Mouse (Mus musculus) right cerebral cortex, postnatal 4 days (tissue): ENCODE measurements around the gene Tmem88b.
A peak's percentile ranks its signal among the peaks of the same experiment; 100 is the strongest.

Experiments
- DNase-seq: peaks from one replicate; pipeline ENCODE4 v3.0.0-alpha.2; 2022

Gene Tmem88b

GRCm38 (mm10) chr4:155788300-155788699, 2.6 kb upstream of the Tmem88b start:
- DNase-seq = no peak

GRCm38 (mm10) chr4:155785246-155785645, 428 bp downstream of the Tmem88b start:
- DNase-seq = no peak

DNA sequence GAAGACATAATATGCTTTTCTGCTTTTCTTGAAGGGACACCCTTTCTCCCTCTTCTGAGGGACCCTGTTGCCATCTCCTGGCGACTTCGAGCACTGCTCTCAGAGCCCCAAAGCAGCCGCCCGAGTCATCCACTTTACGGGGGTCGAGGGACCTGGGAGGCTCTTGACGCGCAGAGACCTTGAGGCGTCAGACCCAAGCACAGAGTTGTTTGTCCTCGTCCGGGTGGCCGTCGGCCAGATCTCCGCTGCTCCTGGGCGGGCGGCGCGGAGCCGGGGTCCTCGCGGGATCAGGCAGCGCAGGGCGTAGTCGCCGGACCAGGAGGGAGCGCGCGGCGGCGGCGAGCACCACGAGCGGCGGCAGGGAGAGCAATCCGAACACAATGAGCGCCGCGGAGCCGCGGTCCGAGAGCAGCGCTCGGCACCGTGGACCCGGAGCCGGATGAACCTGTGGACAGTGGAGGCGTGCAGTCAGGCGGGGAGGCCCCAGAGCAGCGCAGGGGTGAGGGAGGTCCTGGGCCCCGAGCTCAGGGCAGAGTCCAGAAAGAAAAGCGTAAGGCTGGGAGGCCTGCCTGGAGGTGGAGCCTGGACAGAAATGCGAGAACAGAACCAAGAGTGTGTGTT, 1.5 kb downstream of the Tmem88b start:
- peak; percentile 75 for DNase-seq

DNA sequence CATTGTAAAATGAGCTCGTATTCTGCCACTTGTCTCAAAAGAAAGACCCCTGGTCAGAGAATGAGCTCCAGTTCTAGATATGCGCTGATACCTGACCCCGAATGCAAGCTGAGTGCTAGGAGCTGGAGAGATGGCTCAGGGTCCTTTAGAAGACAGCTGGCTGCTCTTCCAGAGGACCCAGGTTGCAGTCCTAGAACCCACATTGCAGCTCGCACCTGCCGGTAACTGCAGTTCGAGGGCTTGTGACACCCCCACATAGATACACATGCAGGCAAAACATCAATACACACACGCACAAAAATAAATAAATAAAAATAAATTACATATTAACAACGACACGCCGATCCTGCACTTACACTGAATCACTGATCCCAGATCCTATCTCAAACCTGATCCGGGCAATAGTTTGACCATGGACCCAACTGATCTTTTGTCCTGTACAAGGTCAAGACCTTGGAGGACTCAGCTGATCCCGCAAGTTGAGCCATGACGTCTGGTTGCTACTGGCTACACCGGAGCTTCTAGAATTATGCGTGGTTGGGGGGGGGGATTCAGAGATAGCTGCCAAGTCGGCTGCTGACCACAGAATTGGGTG, 2.1 kb downstream of the Tmem88b start:
- no peak for DNase-seq

DNA sequence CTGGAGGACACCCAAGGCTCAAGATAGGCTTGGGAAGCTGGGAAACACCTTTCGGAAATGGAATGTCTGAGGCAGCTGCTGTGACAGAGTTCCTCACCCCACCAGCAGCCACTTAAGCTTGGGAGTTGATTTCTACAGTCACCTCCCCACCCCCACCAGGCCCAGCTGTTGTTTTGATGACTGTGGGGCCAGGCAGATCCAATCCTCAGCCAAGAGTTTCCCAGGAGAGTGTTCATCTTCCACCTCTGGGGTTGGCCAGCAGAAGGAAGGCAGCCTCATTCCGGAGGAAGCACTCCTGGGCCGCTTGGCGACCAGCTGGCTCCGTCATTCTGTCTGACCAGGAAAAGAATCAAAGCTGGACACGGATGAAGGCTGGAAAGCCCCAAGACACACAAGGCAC, 4.8 kb downstream of the Tmem88b start:
- DNase-seq = no peak

DNA sequence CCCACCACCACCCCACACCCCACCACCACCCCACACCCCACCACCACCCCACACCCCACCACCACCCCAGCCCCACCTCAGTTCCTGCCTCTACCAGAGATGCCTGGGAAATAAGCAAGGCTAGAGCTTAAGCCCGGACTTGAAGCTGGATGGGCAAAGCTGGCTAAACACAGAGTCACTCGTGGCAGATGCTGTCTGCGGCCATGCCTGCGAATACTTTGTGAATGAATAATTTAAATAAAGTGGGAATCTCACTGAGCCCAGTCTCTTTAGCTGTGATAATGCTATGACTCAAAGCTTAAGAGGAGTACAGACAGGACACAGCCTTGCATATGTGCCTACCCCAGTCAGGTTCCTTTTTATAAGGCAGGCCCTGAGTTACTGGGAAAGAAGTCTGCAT, 6.2 kb downstream of the Tmem88b start:
- no peak for DNase-seq

DNA sequence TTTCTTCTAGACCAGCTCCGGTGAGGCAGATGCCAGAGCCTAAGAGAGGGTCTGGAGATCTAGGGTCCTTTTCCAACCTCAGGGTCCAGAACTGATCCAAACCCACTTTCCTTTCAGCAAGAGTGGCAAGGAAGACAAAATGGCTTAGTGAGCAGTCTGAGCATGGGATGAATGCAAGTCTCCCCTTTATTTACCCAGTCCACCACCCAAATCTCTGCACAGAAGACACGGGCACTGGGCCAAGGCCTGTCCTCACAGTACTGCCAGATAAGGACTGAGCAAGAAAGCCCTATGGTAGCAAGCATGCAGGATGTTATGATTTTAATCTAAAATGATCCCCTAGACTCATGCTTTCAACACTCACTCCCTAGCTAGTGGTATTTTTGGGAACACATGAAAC, 7.9 kb downstream of the Tmem88b start:
- peak; percentile 27 for DNase-seq

- DNase-seq = no peak
Measured at GRCm38 (mm10) chr4:155776704-155777335, 8.9 kb downstream of the Tmem88b start.

GRCm38 (mm10) chr4:155775855-155776254, 9.8 kb downstream of the Tmem88b start:
- peak; percentile 26 for DNase-seq

- peak; percentile 51 for DNase-seq
Measured at GRCm38 (mm10) chr4:155774971-155775740, 10.5 kb downstream of the Tmem88b start.

DNA sequence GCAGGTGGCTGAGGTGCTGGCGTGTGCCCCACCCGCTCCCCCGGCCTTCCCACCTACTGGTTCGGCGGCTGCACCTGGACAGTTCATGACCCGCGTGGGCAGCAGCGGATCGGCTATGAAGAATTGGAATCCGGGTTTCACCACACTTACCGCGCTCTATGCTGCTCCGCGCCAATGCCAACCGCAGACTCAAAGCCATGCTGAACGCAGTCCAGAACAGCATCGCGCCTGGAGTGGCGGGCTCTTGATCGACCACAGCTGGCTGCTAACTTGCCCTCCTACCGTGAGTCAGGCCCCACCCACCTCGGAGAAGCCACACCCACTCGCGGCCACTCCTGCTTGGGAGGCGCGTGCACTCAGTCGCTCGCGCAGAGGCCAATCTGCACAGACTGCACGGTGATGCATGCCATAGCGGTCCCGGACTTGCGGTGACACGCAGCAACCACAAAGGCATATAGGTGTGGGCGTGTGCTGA, 11.4 kb downstream of the Tmem88b start, which contains the start of gene Vwa1:
Vwa1 (minus strand) TSS at position 419 of the 475 bp plus-strand sequence.
- peak; percentile 79 for DNase-seq

DNA sequence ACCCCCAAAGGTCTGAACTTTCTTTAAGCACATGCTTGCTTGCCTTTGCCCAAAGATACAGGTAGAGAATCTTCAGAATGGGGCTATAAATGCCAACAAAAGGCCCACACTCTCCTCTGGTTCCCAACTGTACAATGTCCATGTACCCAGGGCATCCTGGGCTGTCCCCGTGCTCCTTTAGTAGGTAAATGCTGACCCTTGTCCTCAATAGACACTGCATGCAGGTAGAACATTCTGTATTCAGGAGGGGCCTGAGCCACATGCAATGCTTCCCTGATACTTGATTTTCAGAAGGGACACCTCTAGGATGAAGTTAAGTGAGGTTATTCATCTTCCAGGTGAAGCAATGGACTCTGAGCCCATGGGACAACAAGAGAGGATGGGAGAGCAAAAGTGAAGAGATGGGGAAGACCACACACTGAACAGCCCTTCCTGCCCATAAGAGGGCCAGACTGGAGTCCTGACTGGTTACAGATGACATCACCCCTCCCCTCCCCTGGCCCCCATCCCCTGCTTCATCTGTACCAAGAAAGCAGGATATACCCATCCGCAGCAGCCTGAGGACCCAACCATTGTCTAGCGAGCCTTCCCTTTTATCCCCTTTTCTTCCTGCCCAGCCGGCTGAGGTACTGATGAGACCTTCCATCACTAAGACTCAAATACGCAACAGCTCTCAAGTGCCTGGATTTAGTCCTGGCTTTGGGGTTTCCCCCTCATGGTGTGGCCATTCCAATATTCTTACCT, 12.2 kb downstream of the Tmem88b start:
- DNase-seq = no peak

DNA sequence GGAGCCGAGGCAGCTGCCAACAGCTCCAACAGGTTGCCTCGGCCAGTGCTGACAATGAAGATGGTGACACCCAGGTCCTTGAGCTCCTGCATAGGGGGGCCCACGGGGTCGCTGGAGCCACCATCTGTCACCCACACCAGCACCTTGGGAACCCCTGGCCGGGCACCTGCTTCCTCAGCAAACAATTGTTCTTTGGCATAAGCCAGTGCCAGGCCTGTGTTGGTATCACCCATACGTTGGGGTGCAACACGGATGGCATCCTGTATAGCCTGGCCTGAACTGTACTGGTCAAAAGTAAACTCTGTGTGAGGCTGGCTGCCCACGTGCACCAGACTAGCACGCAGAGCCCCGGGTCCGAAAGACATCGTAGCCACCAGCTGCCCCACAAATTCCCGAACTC, 12.9 kb downstream of the Tmem88b start:
- DNase-seq = no peak

GRCm38 (mm10) chr4:155771706-155772105, 14.0 kb downstream of the Tmem88b start:
- DNase-seq = no peak

DNA sequence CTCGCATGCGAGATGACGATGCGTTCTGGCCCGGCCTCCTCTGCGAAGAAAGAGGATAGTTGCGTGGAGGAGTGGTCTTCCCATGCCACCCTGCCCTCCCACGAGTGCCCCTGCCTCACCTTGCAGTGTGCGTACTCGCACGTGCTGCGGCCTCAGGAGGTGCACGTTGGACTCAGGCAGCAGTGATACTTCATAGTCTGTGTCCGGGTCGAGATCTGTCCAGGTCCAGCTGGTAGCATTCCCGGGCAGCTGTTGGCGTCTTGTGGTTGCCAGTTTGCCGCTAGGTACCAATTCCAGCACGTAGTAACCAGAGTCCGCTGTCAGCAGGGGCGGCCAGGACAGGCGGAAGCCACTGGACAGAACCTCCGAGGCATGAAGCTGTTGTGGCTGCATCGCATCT, 15.0 kb downstream of the Tmem88b start:
- no peak for DNase-seq

- peak; percentile 90 for DNase-seq
Measured at GRCm38 (mm10) chr4:155769880-155770512, 15.7 kb downstream of the Tmem88b start.

- DNase-seq = no peak
Measured at GRCm38 (mm10) chr4:155769496-155769879, 16.2 kb downstream of the Tmem88b start.

DNA sequence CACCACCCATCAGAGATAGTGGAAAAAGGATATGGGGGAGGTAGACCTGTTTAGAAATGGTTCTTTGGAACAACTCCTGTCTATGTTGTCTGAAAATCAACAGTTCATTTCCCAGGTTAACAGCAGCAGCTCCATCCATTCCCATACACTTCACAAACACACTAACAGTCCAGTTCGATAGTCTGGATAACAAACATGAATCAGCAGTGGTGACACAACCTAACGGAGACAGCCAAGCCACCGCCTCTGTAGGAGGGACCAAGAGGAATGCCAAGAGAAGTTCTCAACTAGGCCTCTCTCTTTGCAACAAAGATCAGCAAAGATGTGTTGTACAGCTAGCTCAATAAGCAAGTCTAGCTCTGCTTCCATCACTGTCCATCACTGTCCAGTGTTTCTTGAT, 23.3 kb downstream of the Tmem88b start:
- no peak for DNase-seq

DNA sequence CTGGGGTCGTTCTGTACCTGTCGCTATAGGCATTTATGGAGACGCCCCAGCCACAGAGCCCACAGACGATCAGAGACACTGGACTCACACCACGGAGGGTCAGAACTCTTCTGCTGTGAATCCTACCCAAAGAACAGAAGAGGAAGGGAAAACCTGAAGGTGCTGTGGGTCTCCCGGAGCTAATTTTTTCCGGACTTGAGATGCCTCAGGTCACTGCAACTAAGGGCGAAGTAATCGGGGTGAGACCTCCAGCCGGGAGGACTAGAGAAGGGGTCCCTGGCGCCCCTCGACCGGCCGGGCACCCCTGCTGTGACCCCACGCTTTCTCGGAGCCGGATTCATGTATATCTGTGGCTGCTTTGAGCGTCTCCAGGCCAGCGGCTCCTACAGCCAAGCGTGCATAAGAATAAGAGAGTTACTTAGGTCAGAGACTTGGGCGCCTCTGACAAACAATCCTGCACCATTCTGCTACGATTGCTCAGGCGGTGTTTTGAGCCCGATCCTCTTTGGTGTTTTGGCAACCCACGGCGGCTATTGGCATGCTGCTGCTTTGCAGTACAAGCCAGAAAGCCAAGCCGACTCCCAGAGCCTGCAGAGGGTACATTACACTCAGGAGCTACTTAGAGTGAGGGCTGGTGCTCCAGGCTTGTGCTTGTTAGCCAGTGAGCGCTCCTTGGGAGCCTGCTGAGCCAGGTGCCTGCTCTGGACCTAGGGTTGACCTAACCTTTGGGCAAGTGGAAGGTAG, 24.1 kb downstream of the Tmem88b start:
- DNase-seq = no peak

- DNase-seq = peak; percentile 98
Measured at GRCm38 (mm10) chr4:155760613-155761355, 24.9 kb downstream of the Tmem88b start, which contains the start of gene Atad3a. Gene Atad3a (minus strand): TSS chr4:155761093.
